Mouse (Mus musculus): Measurements from ENCODE around the gene Arl13b. TPM values are rescaled to one million over a fixed set of nuclear protein-coding genes. Genes with fewer than 3 reads are reported as not detected.

The Arl13b gene
- total and polyA plus RNA-seq, 3 experiments = 1.4 to 8.1 (median 7.5) TPM

DNA sequence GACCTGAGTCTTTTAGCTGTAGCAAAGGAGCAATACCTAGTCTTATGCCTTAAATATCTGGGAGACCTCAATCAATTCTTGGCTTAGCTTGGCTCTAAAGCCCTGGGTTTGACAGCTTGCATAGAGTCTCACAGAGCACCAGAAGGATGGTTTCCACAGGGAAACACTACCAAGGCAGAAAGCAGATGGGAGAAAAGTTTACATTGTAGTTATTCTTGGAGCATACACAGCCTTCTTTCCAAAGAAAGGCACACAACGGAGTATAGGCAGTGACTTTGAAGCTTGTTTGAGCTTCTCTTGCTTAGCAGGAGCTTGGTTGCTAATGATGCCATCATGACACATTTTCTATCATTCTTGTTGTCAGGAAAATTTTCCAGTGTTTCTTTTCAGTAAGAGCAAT lies 13.3 kb upstream of the Arl13b start:
- H3K27me3 ChIP-seq (ENCODE audit: control insufficient read depth, insufficient read depth, low read length) = no peaks in the 10 kb centered on the region
- DNase-seq = no peak
- no peak overlapping the region for H3K27ac ChIP-seq
- peaks cover 7% of the 10 kb centered on the region for H3K36me3 ChIP-seq (ENCODE audit: control insufficient read depth, insufficient read depth, low read length)
- H3K79me2 ChIP-seq (replicated peaks; ENCODE audit: control insufficient read depth, insufficient read depth, low read length) = peaks cover 3% of the 10 kb centered on the region; the same call in 1 of the 2 replicates
- 87% methylated on average over 1 of the region's 1 CpGs for WGBS
- no peak overlapping the region for H3K9ac ChIP-seq (ENCODE audit: low read depth, low read length)
- no peak overlapping the region for H3K4me3 ChIP-seq
- no peak for TF ChIP-seq EP300 (IDR thresholded peaks at IDR 0.05; ENCODE audit: insufficient read depth, low read depth, low read length)
- no peak for TF ChIP-seq CTCF (IDR thresholded peaks at IDR 0.05)
- TF ChIP-seq POLR2A (IDR thresholded peaks at IDR 0.05; ENCODE audit: insufficient read depth, low read depth, low read length) = no peak
- intact Hi-C loops (cut with DNase I) = no loop called here
- peaks cover 3% of the 10 kb centered on the region for H3K4me1 ChIP-seq (ENCODE audit: control insufficient read depth, insufficient read depth, low read length)

DNA sequence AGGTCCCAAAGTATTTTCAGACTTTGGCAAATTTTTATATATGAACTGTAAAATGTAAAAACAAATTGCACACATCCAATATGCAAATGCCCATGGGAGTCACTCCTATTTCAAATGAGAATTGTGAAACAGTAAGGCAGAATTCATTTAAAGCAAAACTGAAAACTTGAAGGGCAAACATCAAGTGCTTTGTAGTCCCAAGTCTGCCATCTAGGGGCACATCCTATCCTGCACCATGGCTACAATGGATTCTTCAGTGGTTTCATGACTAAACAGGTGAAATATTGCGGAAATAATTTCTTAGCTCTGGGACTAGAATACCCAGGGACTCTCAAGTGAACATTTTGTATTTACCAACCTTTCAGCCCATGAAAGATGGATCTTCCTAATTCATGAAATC lies 11.2 kb upstream of the Arl13b start:
- no peak overlapping the region for H3K4me3 ChIP-seq
- no peak overlapping the region for H3K27ac ChIP-seq
- no peaks in the 10 kb centered on the region for H3K27me3 ChIP-seq (ENCODE audit: control insufficient read depth, insufficient read depth, low read length)
- DNase-seq = no peak
- H3K4me1 ChIP-seq (ENCODE audit: control insufficient read depth, insufficient read depth, low read length) = peaks cover 3% of the 10 kb centered on the region
- TF ChIP-seq EP300 (IDR thresholded peaks at IDR 0.05; ENCODE audit: insufficient read depth, low read depth, low read length) (no peak), CTCF (IDR thresholded peaks at IDR 0.05) (peak; percentile 74)
- intact Hi-C loops (cut with DNase I) = no loop called here
- H3K9ac ChIP-seq (ENCODE audit: low read depth, low read length) = no peak overlapping the region
- peaks cover 7% of the 10 kb centered on the region for H3K36me3 ChIP-seq (ENCODE audit: control insufficient read depth, insufficient read depth, low read length)
- WGBS = 92% methylated on average over 1 of the region's 1 CpGs
- H3K79me2 ChIP-seq (replicated peaks; ENCODE audit: control insufficient read depth, insufficient read depth, low read length) = peaks cover 3% of the 10 kb centered on the region; the same call in 1 of the 2 replicates

DNA sequence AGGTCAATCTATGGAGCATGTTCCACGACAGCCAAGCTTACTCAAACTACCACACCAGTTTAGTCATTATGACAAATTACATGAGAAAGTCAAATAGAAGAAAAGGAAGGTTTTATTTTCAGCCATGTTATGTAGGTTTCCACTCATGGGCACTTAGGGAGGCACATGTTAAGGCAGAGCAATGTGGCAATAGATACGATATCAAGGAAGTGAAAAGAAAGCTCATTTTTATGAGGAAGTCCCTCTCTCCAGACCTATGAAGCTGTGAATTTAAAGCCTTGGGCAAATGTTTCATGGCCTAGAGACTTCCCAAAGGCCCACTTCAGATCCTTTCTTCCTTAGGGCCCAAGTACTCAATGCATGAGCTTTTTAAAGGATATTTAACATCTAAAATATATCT lies 10.7 kb upstream of the Arl13b start:
- 87% methylated on average over 2 of the region's 2 CpGs for WGBS
- DNase-seq = no peak
- H3K27me3 ChIP-seq (ENCODE audit: control insufficient read depth, insufficient read depth, low read length) = no peaks in the 10 kb centered on the region
- peaks cover 3% of the 10 kb centered on the region; the same call in 1 of the 2 replicates for H3K79me2 ChIP-seq (replicated peaks; ENCODE audit: control insufficient read depth, insufficient read depth, low read length)
- no peak overlapping the region for H3K9ac ChIP-seq (ENCODE audit: low read depth, low read length)
- TF ChIP-seq POLR2A (IDR thresholded peaks at IDR 0.05; ENCODE audit: insufficient read depth, low read depth, low read length) = no peak
- H3K4me1 ChIP-seq (ENCODE audit: control insufficient read depth, insufficient read depth, low read length) = peaks cover 3% of the 10 kb centered on the region
- H3K27ac ChIP-seq = no peak overlapping the region
- H3K36me3 ChIP-seq (ENCODE audit: control insufficient read depth, insufficient read depth, low read length) = peaks cover 7% of the 10 kb centered on the region
- intact Hi-C loops (cut with DNase I) = no loop called here
- H3K4me3 ChIP-seq = no peak overlapping the region

DNA sequence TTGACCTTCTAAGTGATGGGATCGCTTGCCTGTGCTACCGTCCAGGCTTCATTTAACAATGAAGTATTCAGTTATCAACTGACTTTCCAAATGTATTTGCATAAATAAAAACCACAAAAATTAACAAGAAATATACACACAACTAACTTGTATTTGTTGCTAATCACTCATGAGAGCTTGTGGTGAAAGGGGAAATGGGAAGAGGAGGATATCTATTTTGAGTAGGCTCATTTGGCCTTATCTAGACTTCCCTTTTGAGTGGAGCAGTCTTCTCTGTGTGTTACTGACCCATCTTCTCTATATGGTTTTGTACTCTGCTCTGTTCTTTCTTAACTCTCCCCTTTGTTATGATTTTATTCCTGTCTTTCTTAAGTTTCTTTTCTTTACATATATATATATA lies 9.4 kb upstream of the Arl13b start:
- Histone ChIP-seq H3K36me3 (ENCODE audit: control insufficient read depth, insufficient read depth, low read length) (peaks cover 7% of the 10 kb centered on the region), H3K4me1 (ENCODE audit: control insufficient read depth, insufficient read depth, low read length) (peaks cover 3% of the 10 kb centered on the region), H3K9ac (ENCODE audit: low read depth, low read length) (no peak overlapping the region), H3K27ac (no peak overlapping the region), H3K4me3 (no peak overlapping the region), H3K79me2 (replicated peaks; ENCODE audit: control insufficient read depth, insufficient read depth, low read length) (peaks cover 3% of the 10 kb centered on the region; the same call in 1 of the 2 replicates), H3K27me3 (ENCODE audit: control insufficient read depth, insufficient read depth, low read length) (no peaks in the 10 kb centered on the region)
- DNase-seq = no peak
- intact Hi-C loops (cut with DNase I) = no loop called here
- WGBS = 93% methylated on average over 2 of the region's 2 CpGs
- TF ChIP-seq EP300 (IDR thresholded peaks at IDR 0.05; ENCODE audit: insufficient read depth, low read depth, low read length) (no peak), CTCF (IDR thresholded peaks at IDR 0.05) (no peak), POLR2A (IDR thresholded peaks at IDR 0.05; ENCODE audit: insufficient read depth, low read depth, low read length) (no peak)

DNA sequence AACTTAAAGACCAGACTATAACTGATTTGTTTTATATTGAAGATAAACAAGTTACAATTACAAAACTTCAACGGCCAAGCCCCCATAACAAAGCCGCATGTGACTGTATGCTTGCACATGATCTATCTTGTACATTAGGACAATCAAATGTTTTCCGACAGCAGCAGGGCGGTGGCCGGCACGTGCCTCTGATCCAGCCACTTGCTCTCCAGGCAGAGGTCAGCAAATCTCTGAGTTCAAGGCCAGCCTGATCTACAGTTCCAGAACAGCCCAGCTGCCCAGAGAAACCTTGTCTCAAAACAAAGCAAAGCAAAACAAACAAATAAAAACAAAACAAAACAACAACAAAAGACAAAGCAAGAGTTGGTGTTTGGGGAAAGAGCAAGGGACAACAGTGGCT lies 8.5 kb upstream of the Arl13b start:
- Histone ChIP-seq H3K4me1 (ENCODE audit: control insufficient read depth, insufficient read depth, low read length) (peaks cover 3% of the 10 kb centered on the region), H3K36me3 (ENCODE audit: control insufficient read depth, insufficient read depth, low read length) (peaks cover 7% of the 10 kb centered on the region), H3K9ac (ENCODE audit: low read depth, low read length) (no peak overlapping the region), H3K27me3 (ENCODE audit: control insufficient read depth, insufficient read depth, low read length) (no peaks in the 10 kb centered on the region), H3K79me2 (replicated peaks; ENCODE audit: control insufficient read depth, insufficient read depth, low read length) (peaks cover 3% of the 10 kb centered on the region; the same call in 1 of the 2 replicates), H3K4me3 (no peak overlapping the region), H3K27ac (no peak overlapping the region; the same call in 1 of the 2 replicates)
- no peak for TF ChIP-seq EP300 (IDR thresholded peaks at IDR 0.05; ENCODE audit: insufficient read depth, low read depth, low read length)
- no peak for TF ChIP-seq POLR2A (IDR thresholded peaks at IDR 0.05; ENCODE audit: insufficient read depth, low read depth, low read length)
- no peak for TF ChIP-seq CTCF (IDR thresholded peaks at IDR 0.05)
- DNase-seq = no peak
- intact Hi-C loops (cut with DNase I) = loop anchor here (2.0 kb wide), 1 partner anchor 69 kb away; the partner anchor contains the start of gene Nsun3
- WGBS = 43% methylated on average over 6 of the region's 6 CpGs

DNA sequence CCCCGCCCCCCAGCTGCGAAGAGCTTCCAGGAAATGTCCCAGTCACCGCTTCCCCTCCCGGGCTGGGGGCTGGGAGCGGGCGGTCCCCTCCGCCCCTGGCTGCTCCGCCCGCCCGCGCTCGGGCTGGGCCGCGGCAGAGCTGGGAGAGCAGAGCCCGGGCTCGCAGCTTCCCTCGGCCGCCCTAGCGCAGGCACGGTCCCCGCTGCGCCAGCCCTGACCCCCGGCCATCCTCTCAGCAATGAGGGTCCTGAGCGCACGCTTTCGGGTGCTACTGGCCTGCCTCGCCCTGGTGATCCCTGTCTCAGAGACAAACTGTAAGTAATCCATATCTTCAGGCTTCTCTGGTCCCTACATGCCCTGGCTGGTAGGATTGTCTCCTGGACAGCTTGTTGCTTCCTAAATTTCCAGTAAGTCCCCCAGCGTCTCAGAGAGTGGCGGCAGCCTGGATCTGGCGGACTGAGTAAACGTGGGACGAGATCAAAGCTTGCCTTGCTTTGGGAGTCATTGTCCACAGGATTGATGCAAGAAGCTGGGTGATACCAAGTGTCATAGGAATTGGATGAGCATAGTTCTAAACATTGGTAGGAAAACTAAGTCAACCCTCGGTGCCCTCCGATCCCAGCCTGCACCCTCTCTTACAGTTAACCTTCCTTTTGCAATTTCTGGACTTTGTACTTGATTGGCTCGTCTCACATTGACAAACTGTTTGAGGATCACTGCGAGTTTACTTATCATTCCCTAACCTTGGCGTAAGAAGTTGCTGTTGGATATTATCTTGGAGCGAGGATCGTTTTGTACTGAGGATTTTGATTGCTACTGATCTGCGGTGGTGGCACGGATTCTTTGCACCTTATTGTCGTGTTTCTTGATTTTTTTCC lies 7.6 kb upstream of the Arl13b start, which contains the start of gene Pros1:
Pros1 (plus strand) TSS at position 117 of the 878 bp plus-strand sequence.
- Histone ChIP-seq H3K9ac (ENCODE audit: low read depth, low read length) (peak within 1 kb of the TSS; percentile 97), H3K27ac (peak within 1 kb of the TSS; percentile 95), H3K4me3 (peak within 1 kb of the TSS; percentile 70), H3K79me2 (replicated peaks; ENCODE audit: control insufficient read depth, insufficient read depth, low read length) (peaks cover 2% of the 10 kb centered on the region; the same call in 1 of the 2 replicates), H3K27me3 (ENCODE audit: control insufficient read depth, insufficient read depth, low read length) (no peaks in the 10 kb centered on the region), H3K4me1 (ENCODE audit: control insufficient read depth, insufficient read depth, low read length) (peaks cover 3% of the 10 kb centered on the region), H3K36me3 (ENCODE audit: control insufficient read depth, insufficient read depth, low read length) (peaks cover 7% of the 10 kb centered on the region)
- 3% methylated on average over 32 of the region's 42 CpGs for WGBS
- peak; percentile 85 to 88 for DNase-seq
- intact Hi-C loops (cut with DNase I) = loop anchor here (2.0 kb wide), 1 partner anchor 68 kb away; the partner anchor contains the start of gene Nsun3
- TF ChIP-seq CTCF (IDR thresholded peaks at IDR 0.05) = no peak
- TF ChIP-seq EP300 (IDR thresholded peaks at IDR 0.05; ENCODE audit: insufficient read depth, low read depth, low read length) = 0 out of 2 replicates have a peak, but pooled peaks have one; percentile 23
- peak; percentile 84 for TF ChIP-seq POLR2A (IDR thresholded peaks at IDR 0.05; ENCODE audit: insufficient read depth, low read depth, low read length)

Data from heart, adult 2 months (tissue).